Mouse (Mus musculus): Measurements from ENCODE around the gene Polr2h.

Gene Polr2h

DNA sequence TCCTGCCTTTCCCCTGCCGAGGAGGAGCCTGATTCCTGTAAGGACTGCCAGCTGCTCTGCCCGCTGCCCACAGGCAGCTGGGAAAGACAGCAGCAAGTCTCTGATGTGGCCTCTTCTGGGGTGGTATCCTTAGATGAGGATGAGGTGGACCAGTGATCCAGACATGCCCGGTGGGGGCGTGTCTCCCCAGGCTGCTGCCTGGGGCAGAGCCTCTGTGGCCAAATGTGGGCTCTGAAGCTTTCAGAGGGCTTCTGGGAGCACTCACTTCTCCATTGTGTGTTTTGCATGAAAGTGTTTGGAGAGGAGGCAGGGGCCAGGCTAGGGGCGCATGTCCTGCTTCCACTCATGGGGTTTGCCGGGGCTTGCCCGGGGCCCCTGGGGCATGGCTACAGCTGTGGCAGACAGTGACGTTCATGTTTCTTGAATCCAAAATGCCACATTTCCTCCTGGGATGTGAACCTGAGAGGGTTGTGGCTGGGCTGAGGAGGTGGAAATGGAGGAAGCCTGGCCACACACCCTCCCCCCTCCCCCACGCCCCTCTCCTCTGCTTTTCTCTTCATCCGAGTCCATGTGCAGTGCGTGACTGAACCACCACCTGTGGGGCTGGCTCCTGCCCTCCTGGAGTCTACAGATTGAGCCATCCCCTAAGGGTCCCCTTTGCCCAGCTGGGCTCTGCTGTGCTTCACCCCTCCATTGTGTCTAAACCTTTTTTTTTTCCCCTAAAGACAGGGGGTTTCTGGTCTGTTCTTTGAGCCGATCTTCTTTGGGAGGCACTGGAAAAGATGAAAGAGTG is 15.5 kb upstream of the Polr2h start:
- no peak for DNase-seq (ENCODE audit: low spot score in 2 of 2)

DNA sequence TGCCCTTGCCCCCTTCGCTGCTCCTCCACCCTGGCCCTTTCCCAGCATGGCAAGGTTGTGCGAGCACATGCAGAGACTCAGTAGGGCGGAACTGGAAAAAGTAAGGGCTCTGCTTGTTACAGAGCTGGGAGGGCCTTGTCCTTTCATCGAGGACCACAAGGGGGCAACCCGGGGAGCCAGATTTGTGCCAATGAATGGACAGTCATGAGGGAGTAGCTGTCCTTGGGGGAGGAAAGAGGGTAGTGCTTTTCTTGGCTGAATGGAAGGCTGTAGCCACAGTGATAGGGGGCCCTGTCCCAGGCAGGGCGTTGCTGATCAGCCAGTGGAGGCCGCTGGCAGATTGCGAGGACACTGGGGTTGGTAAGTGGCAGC is 15.0 kb upstream of the Polr2h start:
- peak in 1 of 2 experiments; percentile 52 for DNase-seq (ENCODE audit: low spot score in 2 of 2)

DNA sequence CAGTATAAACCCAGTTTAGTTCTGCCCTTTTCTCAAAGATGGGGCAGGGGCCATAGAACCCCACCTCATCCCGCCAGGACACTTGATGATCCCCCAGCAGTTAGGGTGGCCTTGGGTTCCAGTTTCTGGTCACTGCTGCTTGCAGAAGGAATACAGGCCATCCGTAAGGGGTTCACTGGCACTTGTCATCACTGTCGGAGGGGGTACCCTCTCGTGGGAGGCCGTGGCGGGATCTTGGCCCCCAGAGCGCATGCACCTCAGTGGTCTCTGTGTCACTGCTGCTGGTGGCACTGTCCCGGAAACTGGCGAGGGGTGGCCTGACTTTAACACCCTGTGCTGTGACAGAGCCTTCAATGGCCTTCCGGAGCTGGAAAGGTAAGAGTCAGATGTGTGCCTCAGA is 14.4 kb upstream of the Polr2h start:
- DNase-seq (ENCODE audit: low spot score in 2 of 2), result no peak

DNA sequence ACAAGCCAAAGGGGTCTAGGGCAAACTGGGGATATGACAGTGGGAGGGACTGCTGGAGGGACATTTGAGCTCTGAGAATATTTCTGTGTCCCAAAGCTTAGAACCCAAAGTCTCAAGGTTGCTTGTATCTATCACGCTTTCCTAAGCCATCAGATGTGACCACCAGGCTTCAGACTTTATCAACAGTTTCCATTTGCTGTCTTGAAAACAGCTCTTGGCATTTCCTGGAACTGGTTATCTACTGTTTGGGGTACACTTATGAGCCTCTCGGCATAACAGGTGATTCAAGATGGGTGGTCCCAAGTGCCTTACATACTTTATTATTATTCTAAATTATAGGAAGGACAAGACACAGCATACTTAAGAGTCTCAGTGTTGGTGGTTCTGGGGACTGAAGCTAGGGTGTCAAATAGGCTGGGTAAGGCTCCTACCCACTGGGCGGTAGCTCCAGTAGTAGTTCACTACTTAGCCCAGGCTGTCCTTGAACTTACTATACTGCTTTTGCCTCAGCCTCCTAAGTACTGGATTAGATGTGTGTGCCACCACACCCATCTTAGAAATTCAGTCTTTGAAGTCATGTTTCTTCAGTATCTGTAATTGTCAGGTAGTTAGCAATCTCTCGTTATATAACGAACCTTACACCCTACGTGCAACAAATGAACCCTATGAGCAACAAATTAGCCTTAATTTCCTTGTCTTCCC is 13.6 kb upstream of the Polr2h start:
- no peak for DNase-seq (ENCODE audit: low spot score in 2 of 2)

DNA sequence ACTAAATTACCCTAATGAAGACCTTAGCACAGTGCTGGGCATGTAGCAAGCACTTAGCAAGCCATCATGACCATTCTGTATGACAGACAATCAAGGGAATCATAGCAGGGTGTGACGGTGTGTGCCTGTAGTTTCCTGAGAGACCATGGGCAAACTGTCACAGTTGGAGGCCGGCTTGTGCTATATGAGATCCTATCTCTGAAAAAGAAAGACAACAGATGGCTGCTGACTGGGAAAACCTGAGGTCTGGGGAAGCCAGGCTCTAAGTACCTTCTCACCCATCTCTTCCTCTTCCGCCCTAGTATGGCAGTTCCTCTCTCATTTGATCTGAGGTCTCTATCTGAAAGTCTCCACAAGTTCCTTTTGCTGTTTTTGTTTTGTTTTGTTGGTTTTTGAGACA is 11.7 kb upstream of the Polr2h start:
- no peak for DNase-seq (ENCODE audit: low spot score in 2 of 2)

DNA sequence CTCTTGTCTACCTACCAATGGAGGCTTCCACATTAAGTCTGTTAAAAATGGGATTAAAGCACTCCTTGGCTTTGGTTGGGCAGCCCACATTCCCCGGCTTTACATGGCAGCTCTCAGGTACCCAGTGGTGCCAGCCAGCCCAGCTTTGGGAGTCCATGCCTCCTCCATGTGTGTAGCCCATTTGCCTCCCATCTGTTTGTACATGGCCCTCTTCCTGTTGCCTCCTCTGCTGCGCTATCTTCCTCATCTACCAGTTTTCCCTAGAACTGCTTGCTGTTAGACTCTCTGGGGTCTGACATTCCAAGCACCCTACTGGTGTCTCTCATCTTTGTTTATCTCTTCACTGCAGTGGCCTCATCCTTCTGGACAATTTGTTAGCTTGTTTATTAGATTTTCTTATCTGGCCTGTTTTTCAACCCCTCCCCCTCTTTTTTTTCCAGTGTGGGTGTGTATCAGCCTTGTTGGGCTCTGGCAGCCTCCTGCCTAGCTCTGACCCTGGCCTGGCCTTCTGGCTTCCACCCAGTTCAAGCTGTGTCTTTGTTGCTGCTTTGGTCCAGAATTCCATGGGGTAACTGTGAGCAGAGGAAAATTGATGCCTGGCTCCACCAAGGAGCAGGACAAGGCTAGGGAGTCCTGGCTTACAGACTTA is 10.9 kb upstream of the Polr2h start:
- DNase-seq (ENCODE audit: low spot score in 2 of 2), result no peak

DNA sequence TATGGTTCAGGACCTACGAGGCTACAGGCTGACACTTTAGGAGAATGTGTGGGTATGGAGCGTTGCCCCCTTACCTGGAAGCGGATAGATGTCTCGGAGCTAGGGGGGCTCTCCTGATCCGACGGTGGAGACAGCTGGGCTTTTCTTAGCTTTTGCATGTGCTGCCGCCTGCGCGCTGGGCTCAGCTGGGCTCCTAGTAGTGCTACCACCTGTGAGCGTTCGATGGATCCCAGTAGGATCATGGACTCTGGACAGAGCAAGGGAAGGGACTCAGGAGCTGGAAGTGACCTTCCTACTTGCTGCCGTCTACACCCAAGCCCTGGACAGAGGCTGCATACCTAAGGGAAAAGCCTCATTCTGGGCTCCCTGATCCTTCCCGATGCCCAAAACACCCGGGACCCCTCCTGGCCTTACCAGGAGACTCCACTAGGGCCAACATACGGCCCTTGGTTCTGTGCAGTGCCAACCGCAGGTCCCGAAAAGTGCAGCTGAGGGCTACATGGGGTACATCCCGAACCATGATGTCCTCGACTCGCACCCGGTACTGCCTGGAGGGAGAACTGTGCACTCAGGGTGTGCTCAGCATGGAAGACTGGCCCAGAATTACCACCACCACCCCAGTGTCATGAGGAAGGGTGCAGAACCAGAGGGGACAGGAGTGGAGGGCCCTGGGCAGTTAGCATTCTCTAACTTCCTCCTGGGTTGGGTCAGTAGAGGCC is 9.1 kb upstream of the Polr2h start:
- DNase-seq (ENCODE audit: low spot score in 2 of 2), result no peak

DNA sequence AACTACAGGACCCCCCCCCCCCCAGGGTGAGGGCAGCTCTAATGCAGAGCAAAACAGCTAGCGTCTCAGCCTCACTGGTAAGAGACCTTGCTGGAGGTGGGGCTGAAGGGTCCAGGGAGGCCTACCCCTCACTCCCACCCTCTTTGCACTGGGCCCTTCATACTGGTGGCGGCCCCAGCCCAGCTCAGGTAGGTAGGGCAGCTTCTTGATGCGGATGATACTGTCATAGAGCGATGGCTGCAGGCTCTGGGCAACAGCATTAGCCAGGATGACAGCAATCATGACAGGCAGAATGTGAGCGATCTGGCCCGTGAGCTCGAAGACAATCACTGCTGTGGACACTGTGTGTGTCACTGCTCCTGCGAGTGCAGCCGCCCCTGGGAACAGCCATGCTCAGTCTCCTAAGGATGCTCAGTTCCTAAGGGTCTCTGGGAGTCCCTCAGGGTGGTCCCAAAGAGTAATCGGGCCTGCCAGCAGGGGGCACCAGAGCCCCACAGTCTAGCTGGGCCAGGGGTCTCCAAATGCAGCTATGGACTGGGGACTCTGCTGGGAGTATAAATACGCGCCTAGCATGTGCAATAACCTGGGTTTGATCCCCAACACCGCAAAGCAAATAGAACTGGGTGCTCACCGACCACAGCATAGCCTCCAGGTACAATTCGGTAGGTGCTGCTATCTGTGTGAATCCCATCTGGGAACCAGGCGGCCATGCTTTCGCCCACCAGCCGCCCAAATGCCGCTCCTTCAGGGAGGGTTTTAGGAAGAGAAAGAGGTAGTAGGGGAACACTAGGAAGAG is 8.3 kb upstream of the Polr2h start:
- no peak for DNase-seq (ENCODE audit: low spot score in 2 of 2)

DNA sequence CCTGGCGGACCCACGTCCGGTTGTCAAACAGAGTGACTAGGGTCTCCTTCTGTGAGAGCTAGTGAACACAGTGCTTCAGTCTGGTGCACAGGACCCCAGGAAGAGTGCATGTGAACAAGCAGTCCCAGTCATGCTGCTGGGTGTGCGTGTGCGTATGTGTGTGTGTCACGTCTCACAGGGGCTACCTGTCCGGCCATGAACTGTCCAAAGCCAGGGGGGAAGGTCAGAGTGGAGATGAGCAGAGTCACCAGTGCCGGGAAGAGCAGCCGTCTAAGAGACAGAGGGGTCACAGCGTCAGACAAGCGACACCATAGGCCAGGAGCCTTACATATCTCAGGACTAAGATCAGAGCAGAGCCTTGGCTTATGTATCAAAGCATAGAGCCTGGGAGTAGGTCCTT is 7.1 kb upstream of the Polr2h start:
- no peak for DNase-seq (ENCODE audit: low spot score in 2 of 2)

DNA sequence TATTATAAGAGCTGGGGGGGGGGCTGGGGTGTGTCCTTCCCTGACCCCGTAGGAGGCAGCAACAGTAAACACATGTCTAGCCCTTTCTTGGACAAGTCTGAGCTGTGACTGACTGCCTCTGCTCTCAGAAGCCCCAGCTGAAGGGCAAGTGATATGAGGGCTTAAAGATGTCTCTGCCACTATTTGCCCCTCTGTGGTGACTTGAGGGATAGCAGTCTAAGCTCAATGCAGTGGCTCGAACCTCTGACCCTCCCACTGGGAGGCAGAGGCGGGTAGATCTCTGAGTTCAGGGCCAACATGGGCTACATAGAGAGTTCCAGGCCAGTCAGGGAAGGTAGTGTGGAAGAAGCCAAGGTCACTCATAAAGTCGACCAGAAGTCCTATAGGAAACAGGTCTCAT is 6.7 kb upstream of the Polr2h start:
- no peak for DNase-seq (ENCODE audit: low spot score in 2 of 2)

DNA sequence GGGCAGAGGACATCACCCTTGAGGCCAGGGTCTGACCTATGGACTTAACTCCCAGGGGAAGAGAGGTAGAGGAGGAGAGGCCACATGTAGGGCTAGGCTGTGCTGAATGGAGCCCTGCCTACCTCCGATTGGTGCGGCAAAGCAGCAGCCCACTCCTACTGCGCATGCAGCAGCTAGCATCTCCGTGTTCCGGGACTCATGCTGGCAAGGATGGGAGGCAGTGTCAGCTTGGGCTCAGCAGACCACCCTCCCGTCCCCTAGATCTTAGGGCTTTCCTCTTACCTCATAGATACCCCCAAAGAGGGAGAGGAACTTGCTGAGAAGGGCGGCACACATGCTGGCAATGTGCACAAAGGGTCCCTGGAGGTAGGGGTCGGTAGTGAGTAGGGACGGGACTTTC is 5.3 kb upstream of the Polr2h start:
- no peak for DNase-seq (ENCODE audit: low spot score in 2 of 2)

DNA sequence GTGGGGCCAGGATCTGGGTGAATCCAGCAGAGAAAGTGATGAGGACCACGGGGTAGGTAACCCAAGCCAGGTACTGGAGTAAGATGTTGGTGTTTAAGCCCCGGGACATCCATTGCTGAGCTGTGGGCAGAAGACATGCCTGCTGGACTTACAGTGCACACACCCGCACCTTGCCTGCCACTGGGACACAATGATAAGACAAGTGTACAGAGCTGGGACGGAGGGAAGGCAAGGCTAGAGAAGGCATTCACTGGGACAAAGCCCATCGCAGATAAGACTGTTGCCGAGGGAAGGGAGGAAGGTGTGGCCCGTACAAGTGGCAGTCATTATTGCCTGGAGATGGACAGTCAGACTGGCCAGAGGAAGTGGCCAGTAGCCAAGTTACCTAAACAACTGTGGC is 4.6 kb upstream of the Polr2h start:
- DNase-seq (ENCODE audit: low spot score in 2 of 2), result no peak

DNA sequence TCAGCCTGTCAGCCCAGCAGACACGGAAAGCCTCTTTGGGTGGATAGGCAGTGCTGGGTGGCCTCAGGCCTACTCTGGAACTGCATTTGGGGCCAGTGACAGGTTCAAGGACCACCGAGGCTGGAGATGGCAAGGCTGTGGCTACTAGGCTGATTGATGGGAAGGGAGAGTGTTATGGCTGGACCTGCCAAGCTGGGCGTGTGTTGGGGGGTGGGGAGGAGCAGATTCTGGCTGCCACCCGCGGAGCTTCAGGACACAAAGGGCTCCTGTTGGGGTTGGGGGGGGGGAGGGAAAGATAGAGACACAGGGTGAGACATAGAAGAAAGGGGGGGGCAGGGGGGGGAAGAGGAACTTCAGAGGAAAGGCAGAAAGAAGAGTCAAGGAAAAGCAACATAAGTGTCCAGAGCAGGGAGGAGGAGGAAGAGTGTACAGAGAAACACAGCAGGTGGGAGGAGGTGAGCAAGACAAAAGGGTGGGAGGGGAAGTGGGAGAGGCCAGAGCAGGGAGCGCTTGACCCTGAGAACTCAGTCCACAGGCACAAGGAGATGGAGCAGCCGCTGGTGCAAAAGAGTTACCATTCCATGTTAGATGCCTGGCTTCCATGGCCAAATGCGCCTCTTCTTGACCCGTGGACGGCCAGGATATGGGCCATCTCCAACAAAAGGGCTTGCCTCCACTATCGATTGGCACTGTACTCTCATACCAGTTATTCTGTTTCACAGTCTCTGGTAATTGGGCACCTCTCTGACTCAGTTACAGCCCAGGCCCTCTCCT is 3.0 kb upstream of the Polr2h start:
- no peak for DNase-seq (ENCODE audit: low spot score in 2 of 2)

DNA sequence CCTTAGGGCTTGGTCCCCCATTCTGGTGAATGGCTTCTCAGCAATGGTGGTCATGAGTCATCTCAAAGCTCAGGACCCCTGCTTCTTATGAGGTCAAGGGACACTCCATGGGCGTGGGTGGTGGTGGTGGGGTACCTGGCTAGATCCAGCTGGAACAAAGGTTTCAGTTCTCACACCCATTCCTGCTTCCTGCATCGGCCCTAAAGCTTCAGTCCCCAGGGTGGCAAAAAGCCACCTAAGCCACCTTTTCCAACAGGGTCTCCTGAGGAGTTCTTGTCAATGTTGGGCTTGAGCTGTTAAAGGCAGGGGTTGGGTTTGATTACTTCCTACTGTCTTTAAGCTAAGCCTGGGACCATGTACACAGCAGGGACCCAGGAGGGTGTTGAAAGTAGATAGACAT is 2.3 kb upstream of the Polr2h start:
- DNase-seq (ENCODE audit: low spot score in 2 of 2), result no peak

DNA sequence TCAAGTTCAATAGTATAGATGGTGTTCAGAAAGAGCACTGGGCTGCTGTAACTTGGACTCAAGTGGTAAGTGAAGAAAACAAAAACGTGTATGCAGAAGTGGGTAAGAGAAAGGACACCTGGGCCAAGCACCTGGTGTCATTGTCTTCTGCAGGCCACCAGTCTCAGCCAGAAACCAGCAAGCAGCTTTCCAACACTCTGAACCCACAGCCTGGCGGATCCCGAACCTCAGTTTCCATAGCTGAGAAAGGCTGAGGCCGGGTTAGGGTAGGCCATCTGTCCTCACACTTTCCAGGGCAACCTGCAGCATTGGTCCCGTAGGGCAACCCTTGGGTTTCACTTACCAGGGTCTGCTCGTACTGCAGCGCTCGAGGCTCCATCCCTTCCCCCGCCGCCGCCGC is 1.9 kb upstream of the Polr2h start:
- DNase-seq (ENCODE audit: low spot score in 2 of 2), result no peak

DNA sequence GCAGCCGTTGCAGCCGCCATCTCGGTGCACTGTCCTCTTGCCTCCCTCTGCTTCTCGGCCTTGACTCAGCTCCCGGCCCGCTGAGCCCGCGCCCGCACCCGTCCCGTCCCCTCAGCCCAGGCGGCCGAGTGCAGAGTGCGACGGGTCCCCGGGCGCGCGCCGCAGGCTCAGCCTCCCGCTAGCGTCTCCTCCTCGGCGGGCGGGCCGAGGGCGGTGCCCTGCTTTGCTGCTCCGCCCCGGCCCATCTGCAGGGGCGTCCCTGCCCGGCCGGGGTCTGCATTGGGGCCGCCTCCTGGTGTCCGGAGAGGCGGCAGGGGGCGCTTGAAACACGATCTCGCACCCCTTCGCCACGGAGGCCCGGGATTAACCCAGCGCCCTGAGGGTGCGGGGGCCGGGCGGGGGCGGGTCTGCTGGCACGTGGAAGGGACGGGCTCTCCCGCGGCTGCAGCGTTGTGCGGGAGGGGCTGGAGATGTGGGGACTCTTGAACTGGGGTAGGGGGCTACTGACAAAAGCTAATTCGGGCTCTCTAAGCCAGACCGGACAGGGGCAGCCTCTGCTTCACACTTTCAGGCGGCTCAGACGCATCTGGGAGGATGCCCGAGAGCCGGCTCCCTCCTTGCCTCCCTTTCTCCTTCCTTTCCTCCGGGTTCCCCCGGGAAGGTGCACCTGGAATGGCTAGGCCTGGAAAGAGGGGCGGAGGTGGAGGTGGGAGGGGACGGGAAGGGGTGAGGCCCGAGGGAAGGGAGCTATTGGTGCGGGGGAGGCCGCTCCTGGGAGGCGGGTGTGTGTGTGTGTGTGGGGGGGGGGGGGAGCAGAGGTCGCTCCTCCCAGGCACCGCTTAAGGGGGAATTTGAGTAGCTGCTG is 1.3 kb upstream of the Polr2h start:
- peak; percentile 80 to 82 for DNase-seq (ENCODE audit: low spot score in 2 of 2)

DNA sequence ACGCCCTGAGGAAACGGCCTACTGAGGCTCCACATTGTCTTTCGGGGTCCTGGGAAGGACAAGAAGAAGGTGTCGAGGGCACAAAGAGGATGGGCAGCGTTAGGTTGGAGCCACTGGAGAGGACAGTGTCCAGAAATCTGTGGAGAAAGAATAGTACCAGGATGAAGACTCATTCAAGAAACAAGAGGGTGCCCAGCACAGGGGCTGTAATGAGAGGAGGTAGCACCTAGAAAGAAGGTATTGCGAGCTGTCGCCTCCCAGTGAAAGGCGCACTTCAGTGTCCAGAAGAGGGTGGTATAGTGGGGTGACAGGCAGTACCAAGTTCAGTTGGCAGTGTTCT is 654 bp upstream of the Polr2h start:
- no peak for DNase-seq (ENCODE audit: low spot score in 2 of 2)

DNA sequence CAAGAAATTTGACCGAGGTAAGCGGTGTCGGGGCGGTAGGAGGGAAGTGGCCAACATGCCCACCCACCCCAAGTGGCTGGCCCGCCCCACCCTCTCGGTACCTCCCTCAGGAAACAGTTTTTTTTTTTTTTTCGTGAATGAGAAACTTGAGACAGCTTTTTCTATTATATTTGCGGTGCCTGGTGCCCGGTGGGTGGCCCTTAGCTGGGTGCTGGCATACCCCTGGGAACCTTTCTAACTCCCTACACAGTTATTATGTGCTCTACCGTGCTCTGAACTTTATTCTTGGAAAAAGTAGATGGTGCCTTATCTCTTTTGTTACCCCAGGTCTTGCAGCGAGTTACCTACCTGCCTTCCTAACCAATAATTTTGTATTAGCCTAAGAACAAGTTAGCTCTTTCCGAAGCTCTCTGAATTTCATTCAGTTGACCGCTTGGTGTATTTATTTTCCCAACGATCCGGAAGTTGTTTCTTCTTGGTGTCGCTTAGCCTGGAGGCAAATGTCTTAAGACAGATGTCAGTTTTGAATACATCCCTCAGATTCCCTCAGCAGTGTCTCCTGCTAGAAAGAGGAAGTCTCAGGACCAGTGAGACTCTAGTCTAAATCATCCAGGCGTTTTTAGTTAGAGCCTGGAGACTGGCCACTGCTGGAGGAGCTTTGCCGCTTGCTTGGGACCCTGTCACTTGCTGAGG is 659 bp downstream of the Polr2h start:
- DNase-seq (ENCODE audit: low spot score in 2 of 2), result no peak

DNA sequence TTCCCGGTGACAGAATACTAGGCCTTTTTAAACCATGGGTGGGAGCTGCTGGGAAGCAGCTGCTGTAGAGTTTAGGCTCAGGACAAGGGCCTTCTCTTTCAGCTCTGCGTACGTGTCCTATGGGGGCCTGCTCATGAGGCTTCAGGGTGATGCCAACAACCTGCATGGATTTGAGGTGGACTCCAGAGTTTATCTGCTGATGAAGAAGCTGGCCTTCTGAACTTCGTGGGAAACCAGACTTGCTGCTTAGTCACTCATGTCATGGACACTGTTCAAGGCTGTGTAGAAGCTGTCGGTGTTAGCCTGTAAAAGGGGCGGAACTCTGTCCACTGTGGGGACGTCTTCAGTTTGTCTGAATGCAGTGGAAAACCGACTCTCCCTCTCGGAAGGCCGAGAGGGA is 4.3 kb downstream of the Polr2h start:
- no peak for DNase-seq (ENCODE audit: low spot score in 2 of 2)
